Comparison of ENCODE assay signal across 23 mouse cellular contexts in the genomic region with DNA sequence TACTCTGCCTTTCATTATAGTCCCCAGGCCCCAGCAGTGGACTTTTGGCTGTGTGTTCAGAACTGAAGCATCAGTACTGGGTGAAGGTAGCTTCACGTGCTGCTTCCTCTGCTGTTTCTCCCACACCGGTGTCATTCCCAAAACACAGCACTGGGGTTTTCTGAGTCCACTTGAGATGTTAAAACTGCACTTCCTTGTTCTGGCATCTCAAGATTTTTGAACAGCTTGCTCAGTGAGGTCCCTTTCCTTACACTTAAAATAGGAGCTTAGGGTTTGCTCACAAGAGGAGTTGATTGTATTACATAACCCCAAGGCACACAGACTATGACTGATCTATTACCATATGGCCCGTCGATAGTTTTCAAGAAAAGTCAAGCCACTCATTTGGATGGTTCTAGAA. TPM values are rescaled to one million over a fixed set of nuclear protein-coding genes. Genes with fewer than 3 reads are reported as not detected.
DNase-seq lines count a peak whose midpoint lies in the region; ATAC-seq and TF ChIP-seq lines count a peak whose summit lies in the region.
"Had no signal": no experiment of that assay in that cellular context is flagged by ENCODE, and none has a peak within 500 bp of the region (broad histone marks: within the 10 kb centered on the region; RNA-seq: fewer than 3 reads in every experiment).

No protein-coding gene starts in this region.

- no peak for DNase-seq in frontal cortex, postnatal 25 days (ENCODE audit: low spot score in 2 of 2)
- DNase-seq in layer of hippocampus, adult 2 months (ENCODE audit: low spot score in 2 of 2): no peak
- DNase-seq in layer of hippocampus, postnatal 10 days (ENCODE audit: low spot score in 2 of 2): no peak
- DNase-seq in brain, adult 2 months (ENCODE audit: low read depth, low spot score): peak; percentile 57
- no peak for DNase-seq in thymus, postnatal 10 days (ENCODE audit: low spot score in 2 of 2)
- DNase-seq: adrenal gland, adult 8-10 months; adrenal gland, postnatal 14 days; adrenal gland, postnatal 36 days; B cell, adult 2 months; cerebellum, adult 11 months; cerebellum, adult 18-20 months; cerebellum, adult 9-10 months; cerebellum, postnatal 10 days; cerebellum, postnatal 25 days; forebrain, postnatal 0 days had no signal

- peak overlapping the region; percentile 93; the same call in 1 of the 2 replicates for H3K27ac ChIP-seq in layer of hippocampus, adult 2 months
- H3K27ac ChIP-seq: embryonic facial prominence, embryonic 10.5 days; embryonic facial prominence, embryonic 12.5 days; forebrain, embryonic 13.5 days; forebrain, embryonic 15.5 days had no signal

- no peak for TF ChIP-seq CTCF in layer of hippocampus, adult 2 months (conservative IDR thresholded peaks at IDR 0.05)

- peak; percentile 58 for ATAC-seq in frontal cortex, adult (ENCODE audit: low TSS enrichment)
- ATAC-seq: activated CD4-positive, CD25-positive, alpha-beta regulatory T cell, adult 4 months; CD4-positive, CD25-positive, alpha-beta regulatory T cell, adult 4 months; forebrain, embryonic 13.5 days; forebrain, embryonic 15.5 days; forebrain, postnatal 0 days; Patski had no signal

- no peak overlapping the region for H3K4me3 ChIP-seq in layer of hippocampus, adult 2 months
- H3K4me3 ChIP-seq: embryonic facial prominence, embryonic 10.5 days; embryonic facial prominence, embryonic 12.5 days; forebrain, embryonic 13.5 days; forebrain, embryonic 15.5 days had no signal

RNA-seq across cellular contexts. Expression of a gene that starts 26.1 kb away (rescaled TPM):
- 1,000 to 10,000 TPM; 1,761 to 1,800 TPM for total RNA-seq in layer of hippocampus, adult 2 months (2021)
- 1,000 to 10,000 TPM; 1,474 to 1,476 TPM for total RNA-seq in layer of hippocampus, postnatal 10 days (2021)
